Mouse (Mus musculus): Measurements from ENCODE around the gene Ubqln1. TPM values are rescaled to one million over a fixed set of nuclear protein-coding genes. Genes with fewer than 3 reads are reported as not detected.

Gene Ubqln1
- total and polyA plus RNA-seq, 3 experiments = 78.1 to 105 (median 84.0) TPM

DNA sequence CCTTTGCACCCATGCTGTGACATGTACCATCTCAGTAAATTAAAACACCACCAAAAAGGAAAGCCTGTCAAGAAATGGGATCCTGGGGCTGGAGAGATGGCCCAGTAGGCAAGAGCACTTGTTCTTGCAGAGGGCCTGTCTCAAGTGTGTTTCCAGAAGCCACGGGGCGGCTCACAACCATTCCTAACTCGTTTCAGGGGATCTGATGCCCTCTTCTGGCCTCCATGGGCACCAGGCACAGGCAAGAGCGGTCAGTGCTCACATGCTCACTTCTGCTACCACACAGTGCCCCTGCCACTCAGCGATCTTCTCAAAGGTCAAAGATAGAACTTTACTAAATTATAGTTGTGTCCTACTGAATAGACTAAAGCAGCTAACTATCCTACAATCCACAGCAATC, 17.2 kb upstream of the Ubqln1 start:
- peaks cover 3% of the 10 kb centered on the region; the same call in 1 of the 2 replicates for H3K27me3 ChIP-seq (ENCODE audit: insufficient read depth, low read length)
- H3K9me3 ChIP-seq (replicated peaks) = no peaks in the 10 kb centered on the region
- TF ChIP-seq CTCF (IDR thresholded peaks at IDR 0.05; ENCODE audit: low read depth, low read length) = peak; percentile 28; the same call in 1 of the 2 replicates
- no peak for TF ChIP-seq TAL1 (conservative IDR thresholded peaks at IDR 0.05; ENCODE audit: low read depth, low read length)
- no peak for DNase-seq (ENCODE audit: low spot score)
- H3K4me1 ChIP-seq (ENCODE audit: insufficient read depth, low read depth, low read length) = peaks cover 4% of the 10 kb centered on the region; the same call in 1 of the 2 replicates
- H3K36me3 ChIP-seq (replicated peaks) = peaks cover 4% of the 10 kb centered on the region
- ATAC-seq (ENCODE audit: extremely low read depth, insufficient number of reproducible peaks, low FRiP score, poor library complexity, severe bottlenecking) = peak; percentile 34; the same call in 1 of the 2 replicates
- H3K4me3 ChIP-seq (ENCODE audit: low read depth, low read length) = no peak overlapping the region

- no peaks in the 10 kb centered on the region for H3K9me3 ChIP-seq (replicated peaks)
- DNase-seq (ENCODE audit: low spot score) = no peak
- peaks cover 4% of the 10 kb centered on the region; the same call in 1 of the 2 replicates for H3K4me1 ChIP-seq (ENCODE audit: insufficient read depth, low read depth, low read length)
- no peak for ATAC-seq (ENCODE audit: extremely low read depth, insufficient number of reproducible peaks, low FRiP score, poor library complexity, severe bottlenecking)
- H3K27me3 ChIP-seq (ENCODE audit: insufficient read depth, low read length) = peaks cover 3% of the 10 kb centered on the region; the same call in 1 of the 2 replicates
- H3K36me3 ChIP-seq (replicated peaks) = peaks cover 4% of the 10 kb centered on the region
- no peak for TF ChIP-seq CTCF (IDR thresholded peaks at IDR 0.05; ENCODE audit: low read depth, low read length)
- no peak for TF ChIP-seq GATA2 (IDR thresholded peaks at IDR 0.05; ENCODE audit: borderline replicate concordance, low read depth, low read length)
- no peak for TF ChIP-seq GATA1 (IDR thresholded peaks at IDR 0.05; ENCODE audit: borderline replicate concordance, low read length)
- no peak for TF ChIP-seq POLR2AphosphoS5 (IDR thresholded peaks at IDR 0.05; ENCODE audit: insufficient replicate concordance, low read depth, low read length)
- no peak for TF ChIP-seq TAL1 (conservative IDR thresholded peaks at IDR 0.05; ENCODE audit: low read depth, low read length)
- no peak overlapping the region for H3K4me3 ChIP-seq (ENCODE audit: low read depth, low read length)
Observed at GRCm38 (mm10) chr13:58232070-58232469, 16.6 kb upstream of the Ubqln1 start.

- Histone ChIP-seq H3K27me3 (ENCODE audit: insufficient read depth, low read length) (peaks cover 11% of the 10 kb centered on the region), H3K4me1 (ENCODE audit: insufficient read depth, low read depth, low read length) (no peaks in the 10 kb centered on the region), H3K4me3 (ENCODE audit: low read depth, low read length) (no peak overlapping the region), H3K36me3 (replicated peaks) (no peaks in the 10 kb centered on the region), H3K9me3 (replicated peaks) (no peaks in the 10 kb centered on the region)
- no peak for DNase-seq (ENCODE audit: low spot score)
- no peak for TF ChIP-seq POLR2AphosphoS5 (IDR thresholded peaks at IDR 0.05; ENCODE audit: insufficient replicate concordance, low read depth, low read length)
- TF ChIP-seq CTCF (IDR thresholded peaks at IDR 0.05; ENCODE audit: low read depth, low read length) = no peak
- no peak for TF ChIP-seq GATA1 (IDR thresholded peaks at IDR 0.05; ENCODE audit: borderline replicate concordance, low read length)
- TF ChIP-seq GATA2 (IDR thresholded peaks at IDR 0.05; ENCODE audit: borderline replicate concordance, low read depth, low read length) = no peak
- no peak for TF ChIP-seq TAL1 (conservative IDR thresholded peaks at IDR 0.05; ENCODE audit: low read depth, low read length)
- ATAC-seq (ENCODE audit: extremely low read depth, insufficient number of reproducible peaks, low FRiP score, poor library complexity, severe bottlenecking) = no peak
Observed at GRCm38 (mm10) chr13:58228624-58229023, 13.2 kb upstream of the Ubqln1 start.

- Histone ChIP-seq H3K4me1 (ENCODE audit: insufficient read depth, low read depth, low read length) (no peaks in the 10 kb centered on the region), H3K9me3 (replicated peaks) (no peaks in the 10 kb centered on the region), H3K27me3 (ENCODE audit: insufficient read depth, low read length) (peaks cover 21% of the 10 kb centered on the region), H3K36me3 (replicated peaks) (no peaks in the 10 kb centered on the region), H3K4me3 (ENCODE audit: low read depth, low read length) (no peak overlapping the region)
- ATAC-seq (ENCODE audit: extremely low read depth, insufficient number of reproducible peaks, low FRiP score, poor library complexity, severe bottlenecking) (no peak), DNase-seq (ENCODE audit: low spot score) (no peak)
- no peak for TF ChIP-seq CTCF (IDR thresholded peaks at IDR 0.05; ENCODE audit: low read depth, low read length)
- no peak for TF ChIP-seq GATA1 (IDR thresholded peaks at IDR 0.05; ENCODE audit: borderline replicate concordance, low read length)
- TF ChIP-seq TAL1 (conservative IDR thresholded peaks at IDR 0.05; ENCODE audit: low read depth, low read length) = no peak
- no peak for TF ChIP-seq POLR2AphosphoS5 (IDR thresholded peaks at IDR 0.05; ENCODE audit: insufficient replicate concordance, low read depth, low read length)
- no peak for TF ChIP-seq GATA2 (IDR thresholded peaks at IDR 0.05; ENCODE audit: borderline replicate concordance, low read depth, low read length)
Observed at GRCm38 (mm10) chr13:58225694-58226093, 10.2 kb upstream of the Ubqln1 start.

DNA sequence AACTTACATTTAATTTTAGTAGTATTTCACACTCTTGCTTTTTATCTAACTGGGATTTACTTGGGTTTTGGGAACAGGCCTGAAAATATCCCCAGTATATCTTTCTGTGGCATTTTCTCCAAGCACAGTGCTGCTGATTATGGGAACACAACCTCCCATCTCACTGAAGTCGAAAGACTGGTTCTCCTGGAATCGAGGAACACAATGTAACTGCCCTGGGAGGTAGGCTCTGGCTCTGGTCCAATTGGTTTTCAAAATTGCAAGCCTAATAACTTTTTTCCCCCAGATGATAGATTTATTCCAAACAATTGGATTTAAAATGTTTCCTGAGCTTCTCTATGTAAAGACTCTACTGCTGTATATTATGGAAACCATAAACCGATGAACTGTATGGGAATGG, 4.8 kb upstream of the Ubqln1 start:
- TF ChIP-seq POLR2AphosphoS5 (IDR thresholded peaks at IDR 0.05; ENCODE audit: insufficient replicate concordance, low read depth, low read length) = no peak
- TF ChIP-seq GATA2 (IDR thresholded peaks at IDR 0.05; ENCODE audit: borderline replicate concordance, low read depth, low read length) = no peak
- TF ChIP-seq GATA1 (IDR thresholded peaks at IDR 0.05; ENCODE audit: borderline replicate concordance, low read length) = no peak
- no peak for TF ChIP-seq TAL1 (conservative IDR thresholded peaks at IDR 0.05; ENCODE audit: low read depth, low read length)
- no peak for TF ChIP-seq CTCF (IDR thresholded peaks at IDR 0.05; ENCODE audit: low read depth, low read length)
- ATAC-seq (ENCODE audit: extremely low read depth, insufficient number of reproducible peaks, low FRiP score, poor library complexity, severe bottlenecking) = no peak
- no peak for DNase-seq (ENCODE audit: low spot score)

GRCm38 (mm10) chr13:58217536-58217935, 2.1 kb upstream of the Ubqln1 start:
- Histone ChIP-seq H3K36me3 (replicated peaks) (peaks cover 5% of the 10 kb centered on the region), H3K4me3 (ENCODE audit: low read depth, low read length) (no peak overlapping the region), H3K27me3 (ENCODE audit: insufficient read depth, low read length) (peaks cover 4% of the 10 kb centered on the region; the same call in 1 of the 2 replicates), H3K9me3 (replicated peaks) (no peaks in the 10 kb centered on the region), H3K4me1 (ENCODE audit: insufficient read depth, low read depth, low read length) (peaks cover 27% of the 10 kb centered on the region)
- DNase-seq (ENCODE audit: low spot score) (no peak), ATAC-seq (ENCODE audit: extremely low read depth, insufficient number of reproducible peaks, low FRiP score, poor library complexity, severe bottlenecking) (no peak)
- no peak for TF ChIP-seq POLR2AphosphoS5 (IDR thresholded peaks at IDR 0.05; ENCODE audit: insufficient replicate concordance, low read depth, low read length)
- no peak for TF ChIP-seq CTCF (IDR thresholded peaks at IDR 0.05; ENCODE audit: low read depth, low read length)
- no peak for TF ChIP-seq GATA2 (IDR thresholded peaks at IDR 0.05; ENCODE audit: borderline replicate concordance, low read depth, low read length)

More for the DNA sequence above, 4.8 kb upstream of the Ubqln1 start:
- no peaks in the 10 kb centered on the region for H3K9me3 ChIP-seq (replicated peaks)
- peaks cover 17% of the 10 kb centered on the region for H3K27me3 ChIP-seq (ENCODE audit: insufficient read depth, low read length)
- H3K4me1 ChIP-seq (ENCODE audit: insufficient read depth, low read depth, low read length) = peaks cover 14% of the 10 kb centered on the region
- H3K36me3 ChIP-seq (replicated peaks) = no peaks in the 10 kb centered on the region
- no peak overlapping the region for H3K4me3 ChIP-seq (ENCODE audit: low read depth, low read length)

Measured in G1E (cell line).